Mouse (Mus musculus) monocyte, adult 2 months (primary cell): ENCODE measurements around the gene B430218F22Rik.
"Not testable (repeated sequence)": the region's sequence is repeated elsewhere in the genome, so short reads cannot be mapped to it uniquely, and the experiment has no call there.

Experiments used
- DNase-seq, 2 experiments: peaks; one replicate each; pipeline ENCODE4 v3.0.0; 2022; ENCODE audit warnings: low spot score in 2 of 2, low read depth in 1 of 2

B430218F22Rik gene

DNA sequence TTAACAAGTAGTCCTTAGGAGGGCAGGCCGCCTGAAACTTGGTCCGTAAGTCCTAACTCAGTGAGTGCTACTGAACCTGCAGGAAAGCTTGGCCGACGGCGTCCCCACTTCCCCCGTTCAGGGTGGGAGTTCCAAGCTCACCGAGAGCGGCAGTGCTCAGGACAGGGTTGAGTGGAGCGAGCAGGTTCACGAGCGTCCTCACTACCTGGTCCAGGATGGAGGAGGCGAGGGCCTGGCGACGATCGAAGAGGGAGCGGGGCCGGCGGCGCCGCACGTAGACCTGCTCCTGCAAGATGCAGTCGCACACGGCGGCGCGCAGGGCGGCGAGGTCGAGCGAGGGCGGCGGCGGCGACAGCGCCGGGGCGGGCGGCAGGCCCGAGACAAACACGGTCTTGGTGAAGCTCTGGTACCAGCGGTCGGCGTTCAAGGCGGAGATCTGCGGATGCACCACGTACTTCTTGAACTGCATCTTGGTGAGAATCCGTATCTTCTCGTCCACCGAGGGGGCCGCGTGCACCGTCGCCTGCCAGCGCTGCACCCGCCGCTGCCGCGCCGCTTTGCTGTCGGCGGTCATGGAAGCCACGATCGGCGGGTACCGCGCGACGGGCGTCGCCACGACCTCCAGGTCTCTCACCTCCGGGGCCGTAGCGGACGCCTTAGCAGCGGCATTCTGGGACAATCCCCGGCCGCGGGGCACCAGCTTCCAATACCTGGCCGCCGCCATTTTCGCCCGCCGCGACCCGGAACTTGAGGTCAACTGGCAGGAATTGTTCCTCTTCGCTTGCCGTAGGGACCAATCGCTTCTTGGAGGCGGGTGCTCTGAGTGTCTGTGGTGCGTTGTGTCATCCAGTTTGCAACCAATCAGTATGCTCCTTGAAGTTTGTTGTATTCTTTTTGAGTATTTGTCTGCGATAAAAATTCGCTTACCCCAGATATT, at the start of gene B430218F22Rik, which contains the start of gene Mrps30:
B430218F22Rik (plus strand) TSS at position 120 of the 937 bp plus-strand sequence.
Mrps30 (minus strand) TSS at position 742 of the 937 bp plus-strand sequence.
- peak; percentile 68 to 84 for DNase-seq

DNA sequence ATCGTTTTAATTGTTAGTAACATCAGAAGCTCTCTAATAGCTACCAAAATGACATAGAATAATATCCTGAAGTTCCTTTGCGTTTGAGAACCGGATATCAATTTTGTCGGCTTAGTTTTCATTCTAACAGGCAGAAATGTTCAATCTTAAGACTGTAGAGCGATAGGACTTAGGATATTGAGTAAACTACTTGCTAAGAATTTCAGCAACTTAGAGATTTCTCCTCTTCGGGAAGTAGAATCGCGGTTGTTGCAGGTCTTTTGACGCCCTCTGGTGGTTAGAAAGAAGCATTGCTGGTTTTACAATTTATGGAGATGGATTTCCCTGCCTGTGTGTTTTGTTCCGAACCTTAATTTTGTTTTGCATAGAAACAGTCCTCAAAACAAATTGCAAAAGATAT, 36.2 kb upstream of the B430218F22Rik start:
- no peak for DNase-seq

- DNase-seq = no peak
Measured at GRCm38 (mm10) chr13:118350870-118351269, 35.6 kb upstream of the B430218F22Rik start.

DNA sequence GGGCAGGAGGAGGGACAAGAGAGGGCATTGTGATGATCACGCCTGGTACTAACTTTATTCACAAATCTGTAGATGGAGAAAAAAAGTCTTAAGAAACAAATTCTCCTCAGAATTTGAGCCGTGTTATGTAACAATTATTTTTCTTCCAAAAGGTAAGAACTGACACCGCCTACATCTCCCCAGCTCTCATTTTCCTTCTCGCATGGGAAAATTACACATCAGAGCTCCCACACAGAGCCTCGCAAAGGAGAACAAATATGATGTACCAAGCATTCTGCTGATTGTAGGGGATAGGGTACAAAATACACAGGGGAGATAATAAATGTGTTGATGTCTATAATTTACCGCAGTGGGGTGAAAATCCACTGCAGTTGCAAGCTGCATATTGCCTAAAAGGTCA, 23.1 kb upstream of the B430218F22Rik start:
- no peak for DNase-seq

DNA sequence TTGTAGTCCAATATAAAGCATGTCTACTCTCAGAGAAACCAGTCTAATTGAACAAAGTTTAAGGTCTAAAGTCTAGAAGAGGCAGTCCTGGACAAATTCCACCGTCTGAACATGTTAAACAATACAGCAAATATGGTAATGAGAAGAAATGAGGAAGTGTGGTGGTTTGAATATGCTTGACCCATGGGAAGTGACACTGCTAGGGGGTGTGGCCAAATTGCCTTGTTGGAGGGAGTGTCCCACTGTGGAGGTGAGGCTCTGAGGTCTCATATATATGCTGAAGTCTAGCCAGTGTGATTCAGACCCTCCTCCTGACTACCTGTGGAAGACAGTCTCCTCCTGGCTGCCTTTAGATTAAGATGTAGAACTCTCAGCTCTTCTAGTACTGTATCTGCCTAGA, 20.7 kb upstream of the B430218F22Rik start:
- no peak for DNase-seq

DNA sequence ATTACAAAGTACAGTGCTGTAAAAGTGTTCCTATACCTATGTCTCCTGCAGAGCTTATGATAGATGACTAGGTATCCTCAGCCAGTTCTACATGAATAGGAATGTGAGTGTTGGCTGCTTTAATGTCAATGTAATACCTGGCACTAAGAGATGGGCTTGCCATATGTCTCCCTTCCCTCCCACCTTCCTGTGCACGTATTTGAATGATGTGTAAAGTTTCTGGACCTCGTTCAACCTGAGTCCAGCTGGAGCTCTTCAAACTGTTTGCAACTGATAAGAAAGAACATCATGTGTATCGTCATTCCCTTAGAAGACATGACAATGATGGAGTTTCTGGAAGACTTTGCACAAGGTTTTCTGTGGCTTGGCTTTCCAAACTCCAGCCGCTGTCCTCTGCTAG, 13.6 kb upstream of the B430218F22Rik start:
- no peak for DNase-seq

GRCm38 (mm10) chr13:118379155-118379554, 7.3 kb upstream of the B430218F22Rik start:
- DNase-seq = peak in 1 of 2 experiments; percentile 2

DNA sequence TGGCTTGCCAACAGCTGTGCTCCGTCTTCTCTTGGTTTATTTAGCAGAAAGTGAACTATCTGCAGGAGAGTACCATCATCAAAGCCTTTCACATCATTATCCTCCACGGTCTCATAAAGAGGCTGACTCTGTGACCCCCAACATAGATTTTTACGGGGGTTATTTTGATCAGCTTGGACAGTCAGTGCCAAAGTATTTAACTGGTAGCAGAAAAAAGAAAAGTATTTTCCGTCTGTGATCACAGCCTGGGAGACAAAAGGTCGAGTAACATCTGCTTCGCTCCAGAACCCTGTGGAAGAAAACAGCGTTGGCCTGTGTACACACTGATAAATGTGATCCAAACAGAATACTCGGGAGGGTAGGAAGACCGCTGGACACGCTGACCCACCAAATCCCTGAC, 6.0 kb upstream of the B430218F22Rik start:
- no peak for DNase-seq

GRCm38 (mm10) chr13:118387448-118387801, 995 bp downstream of the B430218F22Rik start:
- DNase-seq = not testable (repeated sequence)

- no peak for DNase-seq
Measured at GRCm38 (mm10) chr13:118395803-118396202, 9.4 kb downstream of the B430218F22Rik start.

DNA sequence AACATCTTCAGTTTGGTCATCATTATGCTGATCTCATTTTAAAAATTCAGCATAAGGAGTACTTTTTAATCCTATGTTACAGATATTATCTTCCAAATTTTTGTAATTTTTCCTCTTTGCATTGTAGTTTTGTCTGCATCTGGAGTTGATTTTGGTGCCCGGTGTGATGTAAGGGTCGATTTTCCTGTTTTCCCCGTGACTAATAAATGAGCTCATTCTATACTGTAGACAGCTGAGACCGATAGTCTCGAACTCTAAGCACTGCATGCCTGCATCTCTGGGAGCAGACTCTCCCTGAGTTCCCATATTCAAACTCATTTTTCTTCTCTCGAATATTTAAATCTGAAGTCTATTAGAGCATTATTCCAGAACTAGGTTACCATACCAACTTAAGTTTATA, 13.9 kb downstream of the B430218F22Rik start:
- DNase-seq = no peak

- DNase-seq = no peak
Measured at GRCm38 (mm10) chr13:118403544-118403943, 17.1 kb downstream of the B430218F22Rik start.

GRCm38 (mm10) chr13:118411297-118411992, 25.0 kb downstream of the B430218F22Rik start:
- DNase-seq = no peak

DNA sequence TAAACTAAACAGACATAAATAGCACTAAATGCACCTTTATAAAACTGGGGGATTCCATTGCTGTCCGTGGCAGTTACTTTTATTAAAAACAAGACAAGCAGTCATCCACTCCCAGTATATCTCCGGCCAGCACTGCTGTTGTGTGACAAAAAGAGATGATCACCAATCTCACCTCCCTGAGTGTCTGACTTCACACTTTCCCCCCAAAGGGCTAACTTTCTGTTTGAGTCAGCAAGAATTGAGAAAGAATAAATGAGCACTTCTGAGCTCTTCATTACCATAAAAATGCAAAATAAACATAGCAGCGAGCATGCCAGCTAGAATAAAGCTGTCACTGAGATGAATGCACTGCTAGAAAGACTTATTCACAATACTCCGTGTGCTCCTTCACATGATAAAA, 31.7 kb downstream of the B430218F22Rik start:
- DNase-seq = no peak

DNA sequence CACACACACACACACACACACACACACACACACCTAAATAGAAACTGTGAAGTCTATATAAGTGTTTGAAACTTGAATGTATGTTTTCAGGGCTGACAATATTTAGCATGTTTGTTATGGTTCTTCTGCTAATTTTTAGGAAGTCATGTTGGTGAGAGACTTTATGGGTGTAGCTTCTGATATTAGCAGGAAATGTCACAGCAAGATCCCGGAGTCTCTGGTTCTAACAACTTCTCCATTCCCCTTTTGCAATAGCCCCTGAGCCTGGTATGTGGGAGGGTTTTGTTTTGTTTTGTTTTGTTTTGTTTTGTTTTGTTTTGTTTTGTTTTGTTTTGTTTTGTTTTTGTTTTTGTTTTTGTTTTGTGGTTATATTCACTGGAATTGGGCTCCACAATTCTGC, 34.0 kb downstream of the B430218F22Rik start:
- no peak for DNase-seq

DNA sequence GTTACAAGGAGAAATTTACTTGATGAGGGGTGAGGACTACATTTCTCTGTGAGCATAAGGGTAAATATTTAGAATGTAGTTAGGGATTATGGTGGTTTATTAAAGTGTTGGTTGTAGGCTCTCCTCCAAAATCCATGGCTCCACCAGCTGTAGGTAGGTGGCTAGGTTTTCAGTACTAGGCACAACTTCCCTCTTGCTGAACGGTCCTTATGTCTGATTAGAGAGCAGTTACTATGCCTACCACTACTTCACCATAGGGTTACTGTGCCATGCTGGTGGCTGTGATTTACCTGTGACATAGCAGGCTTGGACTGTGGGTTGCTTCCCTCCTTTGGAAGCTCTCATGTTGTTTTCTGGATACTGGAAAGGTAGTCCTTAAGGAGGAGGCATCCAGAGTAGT, 34.4 kb downstream of the B430218F22Rik start:
- DNase-seq = no peak
